Mouse (Mus musculus): ENCODE data around the gene Gm48552. TPM values are rescaled to one million over a fixed set of nuclear protein-coding genes. Genes with fewer than 3 reads are reported as not detected.

The Gm48552 gene
- total and polyA plus RNA-seq, 3 experiments: 0.89 to 1.2 TPM; not detected in 1

- Histone ChIP-seq H3K4me3 (ENCODE audit: control insufficient read depth in 1 of 2, insufficient read depth in 1 of 2, low read depth in 2 of 2, low read length in 2 of 2) (no peak overlapping the region), H3K27me3 (ENCODE audit: control insufficient read depth in 1 of 2, insufficient read depth in 2 of 2, low read length in 2 of 2) (no peaks in the 10 kb centered on the region), H3K79me2 (ENCODE audit: control insufficient read depth, insufficient read depth, low read length, poor library complexity) (no peaks in the 10 kb centered on the region), H3K36me3 (ENCODE audit: control insufficient read depth in 1 of 2, insufficient read depth in 2 of 2, low read length in 2 of 2) (peaks cover 0 to 16% of the 10 kb centered on the region in 2 experiments; a peak in 2 of 4 replicates), H3K27ac (ENCODE audit: control insufficient read depth, low read depth, low read length) (no peak overlapping the region), H3K9me3 (replicated peaks; ENCODE audit: insufficient read depth, low read length) (no peaks in the 10 kb centered on the region), H3K4me1 (ENCODE audit: control insufficient read depth in 1 of 2, insufficient read depth in 2 of 2, low read length in 2 of 2) (peaks cover 3 to 29% of the 10 kb centered on the region in 2 experiments; a peak in 3 of 4 replicates), H3K9ac (ENCODE audit: control insufficient read depth, low read depth, low read length, poor library complexity, severe bottlenecking) (no peak overlapping the region)
- TF ChIP-seq RAD21 (IDR thresholded peaks at IDR 0.05; ENCODE audit: low read depth, low read length) (peak; percentile 16), USF1 (IDR thresholded peaks at IDR 0.05; ENCODE audit: low read depth, low read length) (0 out of 2 replicates have a peak, but pooled peaks have one; percentile 10), POLR2AphosphoS2 (IDR thresholded peaks at IDR 0.05; ENCODE audit: low read length) (no peak), SMC3 (IDR thresholded peaks at IDR 0.05; ENCODE audit: low read depth, low read length) (peak; percentile 37), CTCF (IDR thresholded peaks at IDR 0.05 in 2 of 3, conservative IDR thresholded peaks at IDR 0.05 in 1 of 3; ENCODE audit: control insufficient read depth in 1 of 3, insufficient read depth in 1 of 3, low read depth in 2 of 3, low read length in 3 of 3, poor library complexity in 1 of 3, severe bottlenecking in 1 of 3) (peak; percentile 81 to 87 (median 85))
- peak; percentile 68 for DNase-seq (ENCODE audit: low read depth, low spot score)
These were observed 16.9 kb downstream of the Gm48552 start for GRCm38 (mm10) chr10:81405588-81406201.

GRCm38 (mm10) chr10:81406504-81407440 is 18.0 kb downstream of the Gm48552 start:
- Histone ChIP-seq H3K9ac (ENCODE audit: control insufficient read depth, low read depth, low read length, poor library complexity, severe bottlenecking) (peak overlapping the region; percentile 21), H3K4me3 (ENCODE audit: control insufficient read depth in 1 of 2, insufficient read depth in 1 of 2, low read depth in 2 of 2, low read length in 2 of 2) (peak overlapping the region in 1 of 2 experiments; percentile 16; a peak in 1 of 4 replicates), H3K79me2 (ENCODE audit: control insufficient read depth, insufficient read depth, low read length, poor library complexity) (no peaks in the 10 kb centered on the region), H3K4me1 (ENCODE audit: control insufficient read depth in 1 of 2, insufficient read depth in 2 of 2, low read length in 2 of 2) (peaks cover 3 to 29% of the 10 kb centered on the region in 2 experiments; a peak in 3 of 4 replicates), H3K9me3 (replicated peaks; ENCODE audit: insufficient read depth, low read length) (no peaks in the 10 kb centered on the region), H3K36me3 (ENCODE audit: control insufficient read depth in 1 of 2, insufficient read depth in 2 of 2, low read length in 2 of 2) (peaks cover 0 to 16% of the 10 kb centered on the region in 2 experiments; a peak in 2 of 4 replicates), H3K27ac (ENCODE audit: control insufficient read depth, low read depth, low read length) (peak overlapping the region; percentile 29; the same call in 1 of the 2 replicates), H3K27me3 (ENCODE audit: control insufficient read depth in 1 of 2, insufficient read depth in 2 of 2, low read length in 2 of 2) (no peaks in the 10 kb centered on the region)
- TF ChIP-seq NRF1 (IDR thresholded peaks at IDR 0.05; ENCODE audit: insufficient read depth, low read depth, low read length, poor library complexity, severe bottlenecking): no peak
- no peak for TF ChIP-seq CHD2 (IDR thresholded peaks at IDR 0.05; ENCODE audit: low read length)
- TF ChIP-seq SIN3A (IDR thresholded peaks at IDR 0.05; ENCODE audit: low read length): no peak
- no peak for TF ChIP-seq E2F4 (IDR thresholded peaks at IDR 0.05; ENCODE audit: borderline replicate concordance, low read depth, low read length)
- TF ChIP-seq MYC (IDR thresholded peaks at IDR 0.05; ENCODE audit: low read depth, low read length): no peak
- no peak for TF ChIP-seq ZMIZ1 (IDR thresholded peaks at IDR 0.05; ENCODE audit: low read depth, low read length)
- no peak for TF ChIP-seq EP300 (IDR thresholded peaks at IDR 0.05; ENCODE audit: low read depth in 1 of 2, low read length in 2 of 2)
- no peak for TF ChIP-seq ETS1 (IDR thresholded peaks at IDR 0.05; ENCODE audit: low read depth, low read length)
- TF ChIP-seq GATA1 (IDR thresholded peaks at IDR 0.05; ENCODE audit: low read depth, low read length): no peak
- no peak for TF ChIP-seq TAL1 (IDR thresholded peaks at IDR 0.05; ENCODE audit: low read length)
- no peak for TF ChIP-seq HCFC1 (IDR thresholded peaks at IDR 0.05; ENCODE audit: low read depth, low read length)
- no peak for TF ChIP-seq ZNF384 (IDR thresholded peaks at IDR 0.05; ENCODE audit: low read depth, low read length)
- TF ChIP-seq JUND (IDR thresholded peaks at IDR 0.05; ENCODE audit: low read depth, low read length): no peak
- TF ChIP-seq SMC3 (IDR thresholded peaks at IDR 0.05; ENCODE audit: low read depth, low read length): no peak
- no peak for DNase-seq (ENCODE audit: low read depth, low spot score)
